Mouse (Mus musculus) ES-E14 (cell line): ENCODE measurements around the gene Acvr2a. TPM values are rescaled to one million over a fixed set of nuclear protein-coding genes. Genes with fewer than 3 reads are reported as not detected.

Source experiments
- DNase-seq: peaks from one replicate; pipeline ENCODE4 v3.0.0-alpha.2; 2013; ENCODE audit warnings: low read depth, low spot score
- H3K27ac ChIP-seq: 2 replicates; pipeline ENCODE4 v1.5.1; 2012; ENCODE audit warnings: low read depth, mild to moderate bottlenecking, low read length, moderate library complexity, mixed read lengths; ENCODE audit not compliant: poor library complexity, insufficient read depth, severe bottlenecking
- H3K36me3 ChIP-seq: 2 replicates; pipeline ENCODE4 v1.6.1; 2012; ENCODE audit warnings: mild to moderate bottlenecking, low read length, moderate library complexity, mixed read lengths; ENCODE audit not compliant: control insufficient read depth, poor library complexity, insufficient read depth, severe bottlenecking
- H3K4me1 ChIP-seq, 2 experiments: fragments of 150-350 bp in 1 of 2; sonication (generic) in 1 of 2; 2 replicates each; pipeline ENCODE4 v1.6.1; 2012; ENCODE audit warnings: low read length in 2 of 2, mild to moderate bottlenecking in 1 of 2, mixed read lengths in 1 of 2; ENCODE audit not compliant: control insufficient read depth in 2 of 2, insufficient read depth in 2 of 2, poor library complexity in 1 of 2
- H3K4me3 ChIP-seq, 2 experiments: fragments of 150-350 bp in 1 of 2; sonication (generic) in 1 of 2; 2 replicates each; pipeline ENCODE4 v1.5.1; 2012; ENCODE audit warnings: low read length in 2 of 2, low read depth in 1 of 2, mild to moderate bottlenecking in 1 of 2, mixed read lengths in 1 of 2; ENCODE audit not compliant: insufficient read depth in 1 of 2, poor library complexity in 1 of 2, severe bottlenecking in 1 of 2
- H3K9ac ChIP-seq: 2 replicates; pipeline ENCODE4 v1.6.1; 2012; ENCODE audit warnings: low read depth, mild to moderate bottlenecking, low read length, mixed read lengths; ENCODE audit not compliant: poor library complexity, insufficient read depth, severe bottlenecking
- H3K9me3 ChIP-seq: fragments of 150-350 bp; sonication (generic); 2 replicates; pipeline ENCODE4 v1.6.1; 2012; ENCODE audit warnings: low read depth, mild to moderate bottlenecking, low read length; ENCODE audit not compliant: control insufficient read depth, insufficient read depth
- CHD2 ChIP-seq: IDR thresholded peaks from 2 replicates; pipeline ENCODE4 v1.6.1; 2014; ENCODE audit warnings: mild to moderate bottlenecking, low read depth, low read length, inconsistent platforms
- HCFC1 ChIP-seq: IDR thresholded peaks from 2 replicates; pipeline ENCODE4 v1.6.1; 2012; ENCODE audit warnings: low read length, inconsistent platforms, borderline replicate concordance; ENCODE audit not compliant: insufficient read depth
- MAFK ChIP-seq: IDR thresholded peaks from 2 replicates; pipeline ENCODE4 v1.6.1; 2014; ENCODE audit warnings: mild to moderate bottlenecking, low read depth, low read length, inconsistent platforms; ENCODE audit not compliant: insufficient read depth
- ZC3H11A ChIP-seq: IDR thresholded peaks from 2 replicates; pipeline ENCODE4 v1.6.1; 2012; ENCODE audit warnings: low read depth, mild to moderate bottlenecking, inconsistent platforms, low read length, borderline replicate concordance
- ZNF384 ChIP-seq: IDR thresholded peaks from 2 replicates; pipeline ENCODE4 v1.6.1; 2012; ENCODE audit warnings: low read depth, low read length, inconsistent platforms
- in situ Hi-C, 2 experiments: fragments of 600-800 bp; cut with MboI; formaldehyde crosslinking; loops; one replicate each; pipeline ENCODE4 v1.15.1; 2025; ENCODE audit warnings: low sequenced_read_pairs in 2 of 2, inconsistent platforms in 1 of 2; ENCODE audit not compliant: unreplicated experiment in 2 of 2
- total RNA-seq: library from RNA; depleted of rRNA; stranded (reverse); fragments of 300-350 nt; gene quantifications from 2 replicates; pipeline ENCODE4 v1.2.3, GENCODE M21; 2012

The Acvr2a gene
- total RNA-seq, 1 experiment: 12.7 TPM

- in situ Hi-C loops: no loop called here
Observed at GRCm38 (mm10) chr2:48770634-48771033, 43.3 kb upstream of the Acvr2a start.

GRCm38 (mm10) chr2:48775281-48775680, 38.6 kb upstream of the Acvr2a start:
- in situ Hi-C loops: no loop called here
- no peaks in the 10 kb centered on the region for H3K36me3 ChIP-seq
- H3K9me3 ChIP-seq: no peaks in the 10 kb centered on the region
- H3K27ac ChIP-seq: no peak overlapping the region
- no peaks in the 10 kb centered on the region for H3K4me1 ChIP-seq
- H3K9ac ChIP-seq: no peak overlapping the region
- no peak for DNase-seq
- H3K4me3 ChIP-seq: no peak overlapping the region
- TF ChIP-seq ZC3H11A (no peak), HCFC1 (no peak), MAFK (no peak), ZNF384 (no peak), CHD2 (no peak)

More at GRCm38 (mm10) chr2:48770634-48771033, 43.3 kb upstream of the Acvr2a start:
- TF ChIP-seq ZC3H11A (no peak), HCFC1 (no peak), CHD2 (no peak), ZNF384 (no peak), MAFK (no peak)
- Histone ChIP-seq H3K9ac (no peak overlapping the region), H3K36me3 (no peaks in the 10 kb centered on the region), H3K9me3 (no peaks in the 10 kb centered on the region), H3K4me1 (no peaks in the 10 kb centered on the region), H3K27ac (no peak overlapping the region), H3K4me3 (no peak overlapping the region)
- DNase-seq: no peak

GRCm38 (mm10) chr2:48788901-48789300, 25.0 kb upstream of the Acvr2a start:
- Histone ChIP-seq H3K9me3 (no peaks in the 10 kb centered on the region), H3K9ac (no peak overlapping the region), H3K4me1 (no peaks in the 10 kb centered on the region), H3K36me3 (no peaks in the 10 kb centered on the region), H3K27ac (no peak overlapping the region), H3K4me3 (no peak overlapping the region)
- DNase-seq: no peak
- in situ Hi-C loops: no loop called here
- TF ChIP-seq MAFK: no peak
- no peak for TF ChIP-seq HCFC1
- no peak for TF ChIP-seq CHD2
- no peak for TF ChIP-seq ZC3H11A
- no peak for TF ChIP-seq ZNF384

GRCm38 (mm10) chr2:48814223-48815038, 522 bp downstream of the Acvr2a start:
- Histone ChIP-seq H3K9me3 (no peaks in the 10 kb centered on the region), H3K4me1 (peaks cover 0 to 2% of the 10 kb centered on the region in 2 experiments; a peak in 1 of 4 replicates), H3K4me3 (peak overlapping the region; percentile 82 to 85), H3K9ac (peak overlapping the region; percentile 81), H3K36me3 (no peaks in the 10 kb centered on the region), H3K27ac (0 out of 2 replicates have a peak overlapping the region, but pooled peaks have one; percentile 15)
- DNase-seq: peak; percentile 7
- TF ChIP-seq HCFC1: peak; percentile 59; the same call in 1 of the 2 replicates
- no peak for TF ChIP-seq ZC3H11A
- in situ Hi-C loops: no loop called here
